Mouse (Mus musculus) gastrocnemius, postnatal 36 days (tissue): Measurements from ENCODE around the gene Zfp143. TPM values are rescaled to one million over a fixed set of nuclear protein-coding genes. Genes with fewer than 3 reads are reported as not detected.
"Not testable (repeated sequence)": the region's sequence is repeated elsewhere in the genome, so short reads cannot be mapped to it uniquely, and the experiment has no call there.

ENCODE experiments used
- DNase-seq, 2 experiments: peaks; one replicate each; pipeline ENCODE4 v3.0.0; 2022
- intact Hi-C: fragments of 180-260 bp; cut with DNase I; formaldehyde crosslinking; loops from one replicate; pipeline ENCODE4 v1.15.1; 2025
- total RNA-seq, 2 experiments: library from RNA; stranded (reverse); gene quantifications; 2 replicates each; pipeline ENCODE4 v1.2.3; 2021

Zfp143 gene
- total RNA-seq, 2 experiments from 2014 or later, result 7.0 to 9.5 TPM

DNA sequence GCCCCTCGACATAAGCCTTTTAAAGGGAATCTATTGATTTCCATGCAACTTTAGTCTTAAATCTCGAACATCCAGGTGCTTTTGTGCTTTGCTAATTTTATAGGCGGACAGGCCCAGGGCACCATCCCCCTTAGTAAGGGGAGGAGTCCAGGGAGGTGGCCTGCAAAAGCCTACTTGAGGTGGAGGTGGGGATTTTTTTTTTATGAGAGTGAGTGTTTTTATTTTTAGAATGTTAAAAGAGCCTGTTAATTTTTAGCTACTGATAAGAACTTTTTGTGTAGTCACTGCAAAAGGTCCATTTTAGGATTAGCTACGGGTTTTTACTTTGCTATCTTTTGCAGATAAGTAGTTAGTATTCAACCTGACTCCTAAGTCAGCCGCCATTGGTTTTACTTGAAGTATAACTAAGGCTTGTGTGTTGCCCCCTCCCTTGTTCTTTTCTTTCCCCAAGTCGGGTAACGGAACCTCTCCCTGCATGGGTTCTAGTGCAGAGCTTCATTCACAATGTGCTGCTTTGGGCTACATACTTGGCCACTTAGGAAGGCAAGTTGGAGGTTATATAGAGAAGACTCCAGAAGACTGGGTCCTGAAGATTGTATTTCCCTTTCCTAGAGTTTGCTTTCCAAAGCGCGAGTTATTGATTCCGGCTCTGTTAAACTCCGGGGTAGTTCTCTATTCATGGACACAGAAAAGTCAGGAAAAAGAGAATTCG is 63.0 kb downstream of the Zfp143 start:
- intact Hi-C loops, result loop anchor here (2.0 kb wide), 1 partner anchor 41 kb away; no protein-coding TSS in a partner anchor
- no peak for DNase-seq

DNA sequence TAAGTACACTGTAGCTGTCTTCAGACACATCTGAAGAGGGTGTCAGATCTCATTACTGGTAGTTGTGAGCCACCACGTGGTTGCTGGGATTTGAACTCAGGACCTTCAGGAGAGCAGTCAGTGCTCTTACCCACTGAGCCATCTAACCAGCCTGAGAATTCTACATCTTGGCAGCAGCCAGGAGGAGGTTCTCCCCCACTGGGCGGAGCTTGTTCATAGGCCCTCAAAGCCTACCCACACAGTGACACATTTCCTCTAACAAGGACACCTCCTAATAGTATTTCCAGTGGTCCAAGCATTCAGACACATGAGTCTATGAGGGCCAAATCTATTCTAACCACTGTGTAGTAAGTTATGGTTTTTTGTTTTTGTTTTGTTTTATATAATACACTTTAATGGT is 67.5 kb downstream of the Zfp143 start:
- intact Hi-C loops, result no loop called here
- DNase-seq, result no peak

DNA sequence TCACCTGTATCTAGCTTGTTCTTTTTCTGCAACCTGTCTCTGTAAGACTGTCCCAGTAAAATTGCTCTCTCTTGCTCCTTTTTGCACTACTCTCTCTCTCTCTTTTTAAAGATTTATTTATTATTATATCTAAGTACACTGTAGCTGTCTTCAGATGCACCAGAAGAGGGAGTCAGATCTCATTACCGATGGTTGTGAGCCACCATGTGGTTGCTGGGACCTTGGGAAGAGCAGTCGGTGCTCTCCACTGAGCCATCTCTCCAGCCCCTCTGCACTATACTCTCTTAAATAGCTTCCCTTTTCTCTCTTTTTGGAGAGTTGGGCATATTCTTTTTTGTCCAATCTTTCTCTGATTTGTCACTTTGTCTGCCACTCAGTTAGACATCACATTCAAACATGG is 71.3 kb downstream of the Zfp143 start:
- not testable (repeated sequence) for DNase-seq

DNA sequence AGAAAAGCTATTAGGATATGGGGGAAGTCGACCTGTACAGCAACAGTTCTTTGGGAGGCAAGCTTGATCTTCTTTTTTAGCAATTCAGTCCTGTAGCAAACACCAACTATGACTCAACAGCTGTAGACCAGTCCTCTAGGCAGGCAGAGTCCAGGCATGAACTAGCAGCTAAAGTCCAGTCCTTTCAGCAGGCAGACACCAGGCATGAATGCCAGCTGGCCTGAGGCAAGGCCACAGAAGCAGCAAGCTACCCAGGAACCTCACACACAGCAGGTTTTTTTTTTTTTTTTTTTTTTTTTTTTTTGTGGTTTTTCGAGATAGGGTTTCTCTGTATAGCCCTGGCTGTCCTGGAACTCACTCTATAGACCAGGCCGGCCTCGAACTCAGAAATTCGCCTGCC is 73.0 kb downstream of the Zfp143 start:
- intact Hi-C loops, result no loop called here
- no peak for DNase-seq

More for the DNA sequence above, 71.3 kb downstream of the Zfp143 start:
- intact Hi-C loops, result not testable (repeated sequence)

DNA sequence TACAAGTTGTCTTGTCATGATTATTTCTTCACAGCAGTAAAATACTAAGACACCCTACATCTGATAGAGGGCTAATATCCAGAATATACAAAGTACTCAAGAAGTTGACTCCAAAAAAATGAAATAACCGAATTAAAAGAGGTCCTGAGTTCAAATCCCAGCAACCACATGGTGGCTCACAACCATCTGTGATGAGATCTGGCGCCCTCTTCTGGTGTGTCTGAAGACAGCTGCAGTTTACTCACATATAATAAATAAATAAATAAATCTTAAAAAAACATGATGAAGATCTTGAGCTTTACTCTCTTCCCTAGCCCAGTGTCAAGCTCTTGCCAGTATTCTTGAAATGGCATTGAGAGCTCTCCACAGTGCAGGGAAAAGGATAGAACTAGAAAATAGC is 77.5 kb downstream of the Zfp143 start:
- intact Hi-C loops, result no loop called here
- no peak for DNase-seq

DNA sequence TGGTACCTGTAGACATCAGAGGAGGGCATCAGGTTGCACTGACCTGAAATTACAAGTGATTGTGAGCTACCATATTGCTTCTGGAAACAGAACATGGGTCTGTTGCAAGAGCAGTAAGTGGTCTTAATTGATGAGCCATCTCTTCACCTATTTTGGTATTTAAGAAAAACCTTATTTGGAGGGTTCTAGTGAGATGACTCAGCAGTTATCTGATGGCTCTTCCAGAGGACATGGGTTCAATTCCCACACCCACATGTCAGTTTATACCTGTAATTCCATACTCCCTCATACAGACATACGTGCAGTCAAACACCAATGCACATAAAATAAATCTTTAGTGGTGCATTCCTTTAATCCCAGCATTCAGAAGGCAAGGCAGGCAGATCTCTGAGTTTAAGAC is 82.8 kb downstream of the Zfp143 start:
- DNase-seq, result no peak
- intact Hi-C loops, result no loop called here

Other genes starting within 250 kb of the Zfp143 start
- gene Scube2, start 195.5 kb upstream of the Zfp143 start, total RNA-seq, result 1 to 10 TPM; 3.5 to 4.0 TPM
- gene Dennd5a, start 100.7 kb upstream of the Zfp143 start, total RNA-seq, result 10 to 100 TPM; 41.8 to 47.8 TPM
- gene Tmem41b, start 74.3 kb upstream of the Zfp143 start, total RNA-seq, result 10 to 100 TPM; 22.3 to 23.9 TPM
- gene Ipo7, start 42.9 kb upstream of the Zfp143 start, total RNA-seq, result 10 to 100 TPM; 74.3 to 79.4 TPM
- gene Wee1, start 60.8 kb downstream of the Zfp143 start, total RNA-seq, result 1 to 10 TPM; 2.2 to 2.8 TPM
- 1 to 10 TPM; 4.9 to 6.8 TPM for gene Swap70, start 160.5 kb downstream of the Zfp143 start, total RNA-seq